Mouse (Mus musculus): ENCODE measurements around the gene Cdk8.

- TF ChIP-seq TAL1 (IDR thresholded peaks at IDR 0.05; ENCODE audit: low read length) = no peak
- no peak for TF ChIP-seq CTCF (IDR thresholded peaks at IDR 0.05 in 2 of 3, conservative IDR thresholded peaks at IDR 0.05 in 1 of 3; ENCODE audit: control insufficient read depth in 1 of 3, insufficient read depth in 1 of 3, low read depth in 2 of 3, low read length in 3 of 3, poor library complexity in 1 of 3, severe bottlenecking in 1 of 3)
- TF ChIP-seq CHD1 (IDR thresholded peaks at IDR 0.05; ENCODE audit: low read depth, low read length) = no peak
- no peak for TF ChIP-seq POLR2A (IDR thresholded peaks at IDR 0.05; ENCODE audit: control insufficient read depth in 1 of 2, insufficient read depth in 1 of 2, low read depth in 1 of 2, low read length in 2 of 2, poor library complexity in 1 of 2)
- no peak for TF ChIP-seq CHD2 (IDR thresholded peaks at IDR 0.05; ENCODE audit: low read length)
- no peak for TF ChIP-seq MAFK (IDR thresholded peaks at IDR 0.05; ENCODE audit: borderline replicate concordance, low read depth, low read length)
- no peak for TF ChIP-seq BHLHE40 (IDR thresholded peaks at IDR 0.05; ENCODE audit: borderline replicate concordance, low read depth, low read length)
- TF ChIP-seq POLR2AphosphoS2 (IDR thresholded peaks at IDR 0.05; ENCODE audit: low read length) = no peak
- no peak for TF ChIP-seq GATA1 (IDR thresholded peaks at IDR 0.05; ENCODE audit: low read depth, low read length)
- TF ChIP-seq HCFC1 (IDR thresholded peaks at IDR 0.05; ENCODE audit: low read depth, low read length) = no peak
- no peak for TF ChIP-seq MAX (IDR thresholded peaks at IDR 0.05; ENCODE audit: low read length)
- TF ChIP-seq ZNF384 (IDR thresholded peaks at IDR 0.05; ENCODE audit: low read depth, low read length) = no peak
- no peak for TF ChIP-seq MYC (IDR thresholded peaks at IDR 0.05; ENCODE audit: low read depth, low read length)
- no peak for TF ChIP-seq ZMIZ1 (IDR thresholded peaks at IDR 0.05; ENCODE audit: low read depth, low read length)
Observed at GRCm38 (mm10) chr5:146287416-146287815, 56.4 kb downstream of the Cdk8 start.

Measured in MEL (cell line).